Mouse (Mus musculus) midbrain, postnatal 0 days (tissue): ENCODE data around the gene Rdm1. TPM values are rescaled to one million over a fixed set of nuclear protein-coding genes. Genes with fewer than 3 reads are reported as not detected.

ENCODE experiments used
- ATAC-seq: fragments of 200-750 bp; cut with Nextera tagmentation; 2 replicates; pipeline ENCODE4 v1.8.0; 2017; ENCODE audit warnings: moderate number of reproducible peaks, mild to moderate bottlenecking, moderate TSS enrichment, moderate library complexity; ENCODE audit not compliant: low FRiP score
- DNase-seq: peaks from one replicate; pipeline ENCODE4 v3.0.0-alpha.2; 2015; ENCODE audit warnings: low spot score
- H3K27ac ChIP-seq: fragments of 300-500 bp; sonication (generic); 2 replicates; pipeline ENCODE4 v1.5.1; 2014; ENCODE audit warnings: low read depth, mild to moderate bottlenecking, low read length, mixed read lengths
- H3K27me3 ChIP-seq: fragments of 300-500 bp; sonication (generic); 2 replicates; pipeline ENCODE4 v1.6.1; 2014; ENCODE audit warnings: low read length, control low read depth, mixed read lengths; ENCODE audit not compliant: insufficient read depth
- H3K36me3 ChIP-seq: fragments of 300-500 bp; sonication (generic); 2 replicates; pipeline ENCODE4 v1.6.1; 2014; ENCODE audit warnings: low read length, control low read depth, mixed read lengths; ENCODE audit not compliant: insufficient read depth
- H3K4me1 ChIP-seq: fragments of 300-500 bp; sonication (generic); 2 replicates; pipeline ENCODE4 v1.6.1; 2014; ENCODE audit warnings: mild to moderate bottlenecking, control low read depth, antibody characterized with exemption, low read length, mixed read lengths; ENCODE audit not compliant: insufficient read depth
- H3K4me2 ChIP-seq: fragments of 300-500 bp; sonication (generic); 2 replicates; pipeline ENCODE4 v1.6.1; 2014; ENCODE audit warnings: low read depth, mild to moderate bottlenecking, low read length, mixed read lengths; ENCODE audit not compliant: poor library complexity, severe bottlenecking
- H3K4me3 ChIP-seq: fragments of 300-500 bp; sonication (generic); 2 replicates; pipeline ENCODE4 v1.5.1; 2014; ENCODE audit warnings: low read depth, mild to moderate bottlenecking, low read length, moderate library complexity
- H3K9ac ChIP-seq: fragments of 300-500 bp; sonication (generic); replicated peaks from 2 replicates; pipeline ENCODE4 v1.6.1; 2014; ENCODE audit warnings: mild to moderate bottlenecking, low read length, moderate library complexity, mixed read lengths; ENCODE audit not compliant: poor library complexity, severe bottlenecking
- H3K9me3 ChIP-seq: fragments of 300-500 bp; sonication (generic); 2 replicates; pipeline ENCODE4 v1.6.1; 2016; ENCODE audit warnings: low read length, control low read depth
- CTCF ChIP-seq: IDR thresholded peaks from 2 replicates; pipeline ENCODE4 v1.5.1; 2016; ENCODE audit warnings: antibody characterized with exemption, mild to moderate bottlenecking
- WGBS: fragments of 180-500 bp; shearing (Covaris S2); extraction: QIAGEN DNeasy Blood & Tissue Kit; methylation state at CpG from one replicate; pipeline ENCODE4 v1.1.7; 2014; 5-methylcytosine and 5-hydroxymethylcytosine counted together
- polyA plus RNA-seq: library from polyadenylated mRNA; unstranded; fragments of >200 nt; fragmentation: Nextera tagmentation; extraction: Ambion mirVana; gene quantifications from 2 replicates; pipeline ENCODE4 v1.2.1, GENCODE M21; 2015
- total RNA-seq: library from RNA; depleted of rRNA; stranded (reverse); fragments of >200 nt; gene quantifications from 2 replicates; pipeline ENCODE4 v1.2.3, GENCODE M21; 2014

Gene Rdm1
- total and polyA plus RNA-seq, 2 experiments from 2014 or later = 3.6 to 8.3 TPM

- ATAC-seq (no peak), DNase-seq (no peak)
- Histone ChIP-seq H3K27me3 (no peaks in the 10 kb centered on the region), H3K9me3 (no peaks in the 10 kb centered on the region), H3K4me1 (no peaks in the 10 kb centered on the region), H3K27ac (no peak overlapping the region), H3K36me3 (no peaks in the 10 kb centered on the region), H3K4me2 (no peak overlapping the region), H3K9ac (no peak overlapping the region), H3K4me3 (no peak overlapping the region)
- 51% methylated on average over 11 of the region's 13 CpGs for WGBS
- no peak for TF ChIP-seq CTCF
These were observed 41.7 kb downstream of the Rdm1 start for GRCm38 (mm10) chr11:101668546-101669261.

DNA sequence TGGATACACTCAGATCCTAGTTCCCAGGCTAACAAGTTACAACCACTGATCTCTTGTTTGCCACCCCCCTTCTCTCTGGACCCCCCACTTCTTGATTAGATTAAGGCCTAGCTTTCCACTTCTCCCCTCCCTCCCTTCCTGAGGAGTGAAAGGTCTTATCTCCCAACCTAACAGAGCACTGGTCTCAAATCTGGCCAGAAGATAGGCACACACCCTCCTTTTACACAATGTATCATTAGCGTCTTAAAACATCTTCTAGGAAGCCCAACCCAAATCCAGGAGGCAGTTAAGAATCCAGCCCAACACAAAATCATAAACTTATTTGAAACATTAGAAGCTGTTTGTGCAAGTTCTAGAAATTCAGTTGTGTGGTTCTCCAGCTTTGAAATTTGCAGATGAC lies 43.3 kb downstream of the Rdm1 start:
- WGBS = 97% methylated on average over 1 of the region's 1 CpGs
- ATAC-seq (no peak), DNase-seq (no peak)
- H3K4me1 ChIP-seq = no peaks in the 10 kb centered on the region
- no peak overlapping the region for H3K4me3 ChIP-seq
- no peaks in the 10 kb centered on the region for H3K36me3 ChIP-seq
- H3K9ac ChIP-seq = no peak overlapping the region
- H3K4me2 ChIP-seq = no peak overlapping the region
- TF ChIP-seq CTCF = no peak
- H3K9me3 ChIP-seq = no peaks in the 10 kb centered on the region
- H3K27me3 ChIP-seq = no peaks in the 10 kb centered on the region
- no peak overlapping the region for H3K27ac ChIP-seq

GRCm38 (mm10) chr11:101671255-101671654 lies 44.3 kb downstream of the Rdm1 start:
- no peak for TF ChIP-seq CTCF
- Histone ChIP-seq H3K27me3 (no peaks in the 10 kb centered on the region), H3K4me2 (no peak overlapping the region), H3K27ac (no peak overlapping the region), H3K36me3 (no peaks in the 10 kb centered on the region), H3K4me3 (no peak overlapping the region), H3K9ac (no peak overlapping the region), H3K4me1 (no peaks in the 10 kb centered on the region), H3K9me3 (no peaks in the 10 kb centered on the region)
- ATAC-seq (no peak), DNase-seq (no peak)
- 93% methylated on average over 4 of the region's 4 CpGs for WGBS

DNA sequence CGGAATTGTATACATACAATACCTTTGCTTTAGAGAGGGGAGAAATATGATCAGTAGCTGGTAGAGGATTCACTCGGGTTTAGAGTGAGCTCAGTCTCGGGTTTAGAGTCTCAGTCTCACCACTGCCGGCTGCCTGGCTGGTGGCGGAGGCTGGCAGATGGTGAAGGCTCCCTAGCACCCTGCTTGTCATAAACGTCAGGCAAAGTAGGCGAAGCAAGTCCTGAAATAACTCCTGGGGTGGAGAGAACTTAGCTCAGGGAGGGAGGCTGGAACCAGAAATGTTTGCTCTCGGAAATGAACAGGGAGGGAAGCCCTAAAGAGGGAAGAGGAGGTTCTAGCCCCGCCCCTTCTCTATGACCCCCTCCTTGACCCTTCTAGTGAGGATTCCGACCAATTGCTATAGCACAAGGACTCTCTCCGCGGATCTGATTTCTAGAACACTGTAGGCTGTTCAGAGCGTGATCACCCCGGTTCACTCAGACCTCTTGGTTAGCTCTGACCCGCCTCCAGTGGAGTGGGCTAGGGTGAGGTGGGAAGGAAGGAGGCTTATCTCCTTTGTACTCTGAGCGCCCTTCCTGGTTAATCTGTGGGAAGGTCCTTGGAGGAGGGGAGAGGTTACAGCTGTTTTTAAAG lies 46.1 kb downstream of the Rdm1 start:
- no peak overlapping the region for H3K27ac ChIP-seq
- 40% methylated on average over 16 of the region's 16 CpGs for WGBS
- H3K9me3 ChIP-seq = no peaks in the 10 kb centered on the region
- ATAC-seq (no peak), DNase-seq (no peak)
- no peaks in the 10 kb centered on the region for H3K27me3 ChIP-seq
- no peak overlapping the region for H3K4me3 ChIP-seq
- H3K36me3 ChIP-seq = no peaks in the 10 kb centered on the region
- no peaks in the 10 kb centered on the region for H3K4me1 ChIP-seq
- TF ChIP-seq CTCF = no peak
- no peak overlapping the region; the same call in 1 of the 2 replicates for H3K9ac ChIP-seq
- H3K4me2 ChIP-seq = no peak overlapping the region

GRCm38 (mm10) chr11:101674106-101674505 lies 47.1 kb downstream of the Rdm1 start:
- no peak overlapping the region for H3K4me2 ChIP-seq
- H3K27ac ChIP-seq = no peak overlapping the region
- TF ChIP-seq CTCF = no peak
- no peaks in the 10 kb centered on the region for H3K9me3 ChIP-seq
- 87% methylated on average over 5 of the region's 5 CpGs for WGBS
- no peaks in the 10 kb centered on the region for H3K36me3 ChIP-seq
- H3K27me3 ChIP-seq = no peaks in the 10 kb centered on the region
- no peak overlapping the region for H3K4me3 ChIP-seq
- no peak for ATAC-seq
- H3K9ac ChIP-seq = no peak overlapping the region
- no peaks in the 10 kb centered on the region for H3K4me1 ChIP-seq
- no peak for DNase-seq

DNA sequence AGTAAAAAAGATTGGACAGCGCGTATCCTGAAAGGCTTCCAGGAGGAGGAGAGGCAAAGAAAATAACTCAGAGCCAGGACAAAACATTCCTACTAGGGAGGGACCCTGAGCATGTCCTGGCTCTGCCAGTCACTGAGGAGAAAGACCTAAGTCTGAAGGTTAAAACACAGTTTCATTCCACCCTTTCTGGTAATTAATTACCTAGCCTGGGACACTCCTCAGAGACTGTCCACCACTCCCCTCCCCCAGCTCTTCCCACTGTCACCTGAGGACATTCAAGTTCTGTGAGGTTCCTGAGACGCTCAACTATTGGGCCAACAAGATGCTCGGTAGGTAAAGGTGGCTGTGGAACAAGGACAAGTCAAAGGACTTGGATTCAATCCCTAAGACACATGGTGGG lies 48.4 kb downstream of the Rdm1 start:
- Histone ChIP-seq H3K36me3 (no peaks in the 10 kb centered on the region), H3K27me3 (no peaks in the 10 kb centered on the region), H3K9me3 (no peaks in the 10 kb centered on the region), H3K27ac (no peak overlapping the region), H3K4me2 (no peak overlapping the region), H3K4me1 (no peaks in the 10 kb centered on the region), H3K9ac (no peak overlapping the region), H3K4me3 (no peak overlapping the region)
- WGBS = 93% methylated on average over 4 of the region's 4 CpGs
- DNase-seq = no peak
- no peak for ATAC-seq
- TF ChIP-seq CTCF = no peak
